Mouse (Mus musculus): ENCODE measurements around the gene Cstad. TPM values are rescaled to one million over a fixed set of nuclear protein-coding genes. Genes with fewer than 3 reads are reported as not detected.

Gene Cstad
- total RNA-seq, 2 experiments from 2014 or later = 4.5 to 4.6 TPM

- DNase-seq (ENCODE audit: low spot score in 2 of 2) = no peak
Measured at GRCm38 (mm10) chr2:30593636-30594310, 1.1 kb upstream of the Cstad start.

DNA sequence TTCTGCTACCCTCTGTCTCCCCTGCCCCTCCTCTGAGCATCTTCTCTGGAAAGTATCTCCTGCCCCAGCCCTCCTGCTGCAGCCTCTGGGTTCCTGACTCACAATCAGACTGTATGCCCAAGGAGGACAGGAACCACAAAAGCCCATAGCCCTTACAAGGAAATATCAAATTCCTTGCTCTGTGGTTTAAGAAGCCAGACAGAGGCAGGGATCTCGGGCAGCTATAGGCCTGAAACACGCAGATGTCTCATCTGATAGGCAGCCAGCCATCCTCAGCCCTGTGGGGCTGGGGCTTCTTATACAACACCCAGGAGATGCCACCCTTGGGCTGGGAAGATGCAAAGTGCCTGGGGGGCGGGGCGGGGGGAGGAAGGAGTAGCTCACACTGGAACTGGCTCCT is 956 bp downstream of the Cstad start:
- DNase-seq (ENCODE audit: low spot score in 2 of 2) = no peak

DNA sequence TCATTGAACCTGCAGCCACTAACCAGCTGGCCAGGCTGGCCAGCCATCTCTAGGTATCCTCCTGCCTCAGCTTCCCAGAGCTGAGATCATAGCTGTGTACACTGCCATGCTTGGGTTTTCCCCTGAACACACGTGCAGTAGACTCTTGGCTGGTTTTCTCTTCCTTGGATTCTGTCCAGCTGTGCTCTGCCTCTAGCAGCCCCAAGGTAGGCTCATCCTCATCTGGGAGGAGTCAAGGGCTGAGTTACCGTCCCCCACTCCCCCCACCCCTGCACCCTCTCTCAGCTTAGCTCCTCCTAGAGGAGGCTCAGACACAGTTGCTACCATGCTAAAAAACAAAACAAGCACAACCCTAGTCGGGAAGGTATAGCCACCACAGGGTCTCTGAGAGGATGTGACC is 4.8 kb downstream of the Cstad start:
- DNase-seq (ENCODE audit: low spot score in 2 of 2) = no peak

DNA sequence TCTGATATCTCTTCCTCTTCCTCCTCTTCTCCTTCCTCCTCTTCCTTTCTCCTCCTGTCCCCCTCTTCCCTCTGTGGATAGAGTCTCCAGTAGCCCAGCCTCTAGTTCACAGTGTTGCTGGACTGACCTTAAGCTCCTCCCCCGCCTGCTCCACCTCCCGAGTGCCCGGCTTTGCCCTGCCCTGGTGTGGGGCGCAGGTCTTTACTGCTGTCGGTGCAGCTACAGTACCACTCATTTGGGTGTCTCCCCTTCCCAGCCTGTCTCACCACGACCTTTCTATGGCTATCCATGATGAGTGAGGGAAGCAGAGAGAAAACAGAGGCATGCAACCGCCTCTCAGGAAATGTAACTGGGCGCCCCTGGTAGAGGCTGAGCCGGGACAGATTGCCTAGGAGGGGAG is 5.5 kb downstream of the Cstad start:
- DNase-seq (ENCODE audit: low spot score in 2 of 2) = no peak

DNA sequence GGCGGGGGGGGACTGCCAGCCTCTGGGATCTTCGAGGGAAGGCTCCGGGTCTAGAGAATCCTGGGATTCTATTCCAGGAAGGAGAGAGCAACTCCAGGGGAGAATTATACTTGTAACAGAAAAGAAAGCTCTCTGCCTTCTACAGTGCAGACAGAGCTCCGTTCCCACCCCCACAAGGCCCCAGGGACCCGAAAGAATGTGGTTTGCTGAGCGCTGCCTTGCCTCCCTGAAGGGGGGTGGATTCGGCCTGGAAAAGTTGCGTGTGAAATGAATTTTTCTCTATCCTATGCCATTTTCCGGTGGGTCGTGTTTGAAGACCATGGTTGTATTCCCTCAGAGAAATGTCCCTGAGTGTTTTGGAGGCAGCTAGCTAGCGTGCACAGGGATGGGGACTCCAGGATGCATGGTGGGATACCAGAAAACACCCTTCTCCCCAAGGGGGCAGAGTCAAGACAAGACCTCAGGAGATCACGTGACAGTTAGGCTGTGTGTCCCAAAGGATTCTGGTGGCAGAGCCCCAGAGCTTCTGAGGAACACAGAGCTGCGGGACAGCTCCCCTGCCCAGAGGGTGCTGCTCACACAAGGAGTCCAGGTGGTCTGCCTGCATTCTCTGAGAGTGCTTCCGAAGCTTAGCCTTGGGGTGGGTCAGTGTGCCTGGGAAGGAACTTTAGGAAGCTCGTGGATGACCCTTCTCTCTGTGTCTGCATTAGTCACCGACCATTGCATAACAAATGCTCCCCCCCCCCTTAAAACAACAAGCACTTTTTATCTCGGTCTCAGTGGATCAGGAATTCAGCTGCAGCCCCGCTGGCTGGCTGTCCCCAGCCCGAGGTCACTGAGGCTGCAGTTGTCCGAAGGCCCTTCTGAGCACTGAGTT is 6.4 kb downstream of the Cstad start:
- DNase-seq (ENCODE audit: low spot score in 2 of 2) = peak; percentile 66 to 87

- no peak for DNase-seq (ENCODE audit: low spot score in 2 of 2)
Measured at GRCm38 (mm10) chr2:30602451-30602850, 7.6 kb downstream of the Cstad start.

- DNase-seq (ENCODE audit: low spot score in 2 of 2) = no peak
Measured at GRCm38 (mm10) chr2:30603731-30604130, 8.9 kb downstream of the Cstad start.

GRCm38 (mm10) chr2:30604880-30605761 is 10.3 kb downstream of the Cstad start:
- peak; percentile 45 to 75 for DNase-seq (ENCODE audit: low spot score in 2 of 2)

DNA sequence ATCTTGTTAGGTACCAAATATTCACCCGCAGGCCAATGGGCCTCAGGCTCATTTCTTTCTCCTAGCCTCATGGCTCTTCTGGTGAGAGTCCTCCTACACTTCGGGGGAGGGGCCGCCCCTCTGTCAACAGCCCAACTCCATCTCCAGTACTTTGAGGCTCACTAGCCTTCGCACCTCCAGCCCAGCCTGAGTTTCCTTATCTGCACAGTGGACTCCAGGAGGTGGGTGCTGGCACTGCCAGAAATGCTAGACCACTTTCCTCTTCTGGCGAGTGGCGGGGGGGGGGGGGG is 10.9 kb downstream of the Cstad start:
- DNase-seq (ENCODE audit: low spot score in 2 of 2) = no peak

DNA sequence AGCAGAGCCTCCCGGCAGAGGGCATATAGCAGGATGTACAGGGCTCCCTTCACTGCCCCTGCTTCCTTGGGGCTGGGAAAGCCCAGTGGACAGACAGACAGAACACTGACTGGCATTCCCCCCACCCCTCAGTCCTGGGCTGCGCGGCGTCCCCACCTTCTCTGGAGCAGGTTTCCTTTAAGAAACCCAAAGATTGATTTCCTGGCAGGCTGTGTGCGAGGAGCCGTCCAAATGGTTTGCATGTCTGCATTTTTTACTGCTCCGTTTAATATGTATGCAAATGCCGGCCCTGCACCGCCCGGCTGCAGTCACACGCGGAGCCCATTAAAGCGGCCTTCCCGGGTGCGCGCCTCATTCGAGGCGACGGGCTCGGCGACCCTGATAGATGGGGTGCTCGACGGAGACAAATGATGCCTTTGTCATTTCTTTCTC is 11.8 kb downstream of the Cstad start:
- DNase-seq (ENCODE audit: low spot score in 2 of 2) = no peak

GRCm38 (mm10) chr2:30607941-30608340 is 13.1 kb downstream of the Cstad start:
- no peak for DNase-seq (ENCODE audit: low spot score in 2 of 2)

- DNase-seq (ENCODE audit: low spot score in 2 of 2) = no peak
Measured at GRCm38 (mm10) chr2:30608690-30609201, 13.9 kb downstream of the Cstad start.

- peak; percentile 58 to 76 for DNase-seq (ENCODE audit: low spot score in 2 of 2)
Measured at GRCm38 (mm10) chr2:30613574-30613973, 18.7 kb downstream of the Cstad start.

DNA sequence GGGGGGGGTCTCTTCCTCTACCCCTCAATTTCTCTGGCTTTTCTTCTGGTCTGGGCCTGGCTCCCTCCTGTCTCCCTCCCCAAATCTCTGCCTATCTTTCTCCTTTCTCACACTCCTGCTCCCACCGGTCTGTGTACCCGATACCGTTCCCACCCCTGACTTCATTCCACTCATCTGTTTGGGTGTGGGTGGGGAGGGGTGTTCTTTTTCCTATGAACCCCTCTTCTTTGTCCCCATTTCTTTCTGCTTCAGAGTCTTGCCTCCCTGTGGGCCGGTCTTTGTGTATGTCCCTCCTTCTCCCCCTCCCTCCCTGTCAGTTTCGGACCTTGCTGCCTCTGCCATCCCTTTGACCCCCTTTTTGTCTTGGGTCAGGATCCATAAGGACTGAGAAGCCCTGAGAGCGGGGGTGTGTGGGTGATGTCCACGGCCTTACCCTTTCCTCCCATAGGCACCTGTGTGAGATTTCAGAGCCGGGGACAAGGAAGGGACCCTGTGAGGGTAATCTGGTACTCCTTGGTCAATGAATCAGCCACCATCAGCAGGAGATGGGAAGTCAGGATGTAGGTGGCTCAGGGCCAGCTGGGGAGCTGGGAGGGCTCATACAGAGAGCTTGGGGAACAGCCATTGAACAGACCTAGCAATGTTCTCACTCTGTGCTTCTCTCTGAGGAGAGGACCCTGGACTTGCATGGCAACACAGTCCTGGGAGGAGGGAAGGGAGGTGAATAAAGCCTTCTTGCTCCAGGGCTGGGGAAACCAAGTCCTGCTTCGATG is 19.5 kb downstream of the Cstad start:
- no peak for DNase-seq (ENCODE audit: low spot score in 2 of 2)

GRCm38 (mm10) chr2:30615869-30616268 is 21.0 kb downstream of the Cstad start:
- DNase-seq (ENCODE audit: low spot score in 2 of 2) = no peak

DNA sequence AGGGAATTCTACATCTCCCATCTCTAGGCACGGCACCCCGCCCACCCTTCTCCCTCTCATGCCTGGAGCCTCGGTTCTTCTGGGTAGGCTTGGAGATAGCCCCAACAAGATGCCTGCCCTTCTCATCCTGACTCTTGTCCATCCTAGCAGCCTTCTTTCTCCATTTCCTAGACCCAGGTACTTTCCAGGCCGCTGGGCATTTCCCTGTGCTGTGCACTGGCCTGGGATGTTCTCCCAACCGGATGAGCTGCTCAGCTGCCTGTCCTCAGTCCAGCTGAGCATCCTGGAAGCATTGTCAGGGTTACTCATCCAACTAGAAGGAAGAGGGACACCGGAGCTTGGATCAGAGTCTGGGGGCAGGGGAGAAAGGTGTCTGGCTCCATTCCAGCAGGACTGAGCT is 21.6 kb downstream of the Cstad start:
- DNase-seq (ENCODE audit: low spot score in 2 of 2) = no peak

DNA sequence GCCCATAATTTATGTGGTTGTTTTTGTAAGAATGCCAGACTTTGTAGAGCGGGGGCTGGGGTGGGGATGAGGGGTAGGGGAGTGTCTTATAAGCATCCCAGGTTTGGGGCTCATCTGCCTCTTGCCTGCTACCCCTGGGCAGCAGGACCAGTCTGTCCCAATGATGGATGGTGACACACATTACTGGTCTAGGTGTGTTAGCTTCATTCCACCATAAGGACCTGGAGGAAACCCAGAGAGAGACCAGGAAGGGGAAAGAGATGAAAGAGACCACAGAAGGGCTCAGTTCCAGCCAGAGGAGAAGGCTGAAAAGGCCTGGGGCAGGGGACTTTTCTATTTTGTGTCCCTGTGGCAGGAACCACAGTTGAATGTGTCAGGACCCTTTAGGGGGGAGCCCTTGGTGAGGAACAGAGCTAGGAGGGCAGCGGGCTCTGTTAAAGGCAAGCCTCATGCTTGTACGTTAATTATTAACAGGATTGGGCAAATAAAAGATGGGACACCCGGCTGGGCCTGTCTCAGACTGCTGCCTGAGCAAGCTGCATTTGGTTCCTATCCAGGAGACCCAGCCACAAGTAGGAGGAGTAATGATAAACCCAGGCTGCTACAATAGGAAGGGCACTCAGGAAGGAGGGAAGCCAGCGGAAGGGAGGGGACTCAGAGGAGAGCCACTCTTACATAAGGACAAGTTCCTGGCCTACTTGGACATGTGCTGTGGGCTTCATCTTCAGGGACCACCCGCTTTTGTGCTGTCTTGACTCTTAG is 23.8 kb downstream of the Cstad start:
- DNase-seq (ENCODE audit: low spot score in 2 of 2) = no peak

GRCm38 (mm10) chr2:30623873-30624272 is 29.0 kb downstream of the Cstad start:
- no peak for DNase-seq (ENCODE audit: low spot score in 2 of 2)

DNA sequence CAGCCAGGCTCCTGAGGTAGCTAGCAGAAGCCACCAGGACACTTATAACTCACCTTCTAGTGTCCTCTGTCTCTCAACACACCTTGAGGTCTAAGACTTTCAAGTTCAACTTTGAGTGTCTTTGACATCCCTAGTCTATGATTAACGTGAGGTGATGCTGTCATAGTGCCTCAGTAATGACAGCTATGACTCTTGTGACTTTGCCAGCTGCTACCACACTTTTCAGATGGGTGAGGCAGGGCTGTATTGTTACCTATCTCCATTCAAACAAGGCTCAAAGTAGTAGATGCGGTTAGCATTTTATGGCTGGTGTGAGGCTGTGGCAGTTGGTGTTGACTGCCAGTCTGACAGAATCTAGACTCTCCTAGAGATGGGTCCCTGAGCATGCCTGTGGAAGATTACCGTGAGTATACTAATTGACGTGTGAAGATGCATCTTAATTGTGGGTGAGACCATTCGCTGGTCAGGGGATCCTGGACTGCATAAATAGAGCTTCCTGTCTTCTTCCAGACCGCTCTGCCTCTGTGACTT is 30.5 kb downstream of the Cstad start:
- no peak for DNase-seq (ENCODE audit: low spot score in 2 of 2)

All from gastrocnemius, postnatal 4 days (tissue).